ENCODE assay signal across 17 mouse cellular contexts in the genomic region with DNA sequence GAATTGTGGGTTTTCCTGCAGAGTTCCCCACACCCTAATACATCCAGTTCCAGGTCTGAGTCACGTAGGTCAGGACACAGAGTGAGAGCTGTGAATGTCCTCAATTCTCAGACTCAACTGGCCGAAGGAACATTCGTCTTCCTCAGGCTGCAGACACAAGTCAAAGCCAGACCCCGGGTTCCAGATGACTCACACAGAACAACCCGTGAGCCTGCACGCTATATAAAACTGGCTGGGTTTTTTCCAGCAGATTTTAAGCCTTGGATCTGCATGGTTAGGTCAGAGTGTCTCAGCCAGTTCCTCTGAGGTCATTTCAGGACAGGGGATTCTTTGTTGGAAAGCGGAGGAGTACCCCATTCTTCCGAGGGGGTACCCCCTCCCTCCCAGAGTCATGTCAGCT.
DNase-seq lines count a peak whose midpoint lies in the region; ATAC-seq lines count a peak whose summit lies in the region.
"Had no signal": no experiment of that assay in that cellular context is flagged by ENCODE, and none has a peak within 500 bp of the region (broad histone marks: within the 10 kb centered on the region; RNA-seq: fewer than 3 reads in every experiment).

No protein-coding gene starts in this region.

- H3K36me3 ChIP-seq in forebrain, embryonic 14.5 days (ENCODE audit: control insufficient read depth, insufficient read depth, low read length), result no peaks in the 10 kb centered on the region
- no peaks in the 10 kb centered on the region for H3K36me3 ChIP-seq in forebrain, embryonic 11.5 days (ENCODE audit: control insufficient read depth, insufficient read depth, low read length)
- no peaks in the 10 kb centered on the region for H3K36me3 ChIP-seq in midbrain, embryonic 13.5 days
- no peaks in the 10 kb centered on the region for H3K36me3 ChIP-seq in midbrain, embryonic 10.5 days
- no peaks in the 10 kb centered on the region for H3K36me3 ChIP-seq in midbrain, embryonic 14.5 days (ENCODE audit: control insufficient read depth, insufficient read depth, low read length)
- H3K36me3 ChIP-seq: G1E; heart, embryonic 12.5 days; lung, embryonic 15.5 days had no signal

- H3K4me2 ChIP-seq in forebrain, embryonic 14.5 days (ENCODE audit: low read length), result no peak overlapping the region; the same call in 1 of the 2 replicates
- H3K4me2 ChIP-seq in forebrain, embryonic 11.5 days (ENCODE audit: low read depth, low read length, severe bottlenecking), result no peak overlapping the region
- H3K4me2 ChIP-seq in midbrain, embryonic 13.5 days (replicated peaks), result no peak overlapping the region
- H3K4me2 ChIP-seq in midbrain, embryonic 14.5 days (ENCODE audit: low read length), result no peak overlapping the region
- H3K4me2 ChIP-seq: liver, embryonic 11.5 days had no signal

- no peak overlapping the region for H3K4me3 ChIP-seq in forebrain, embryonic 14.5 days (ENCODE audit: low read depth, low read length)
- no peak overlapping the region for H3K4me3 ChIP-seq in forebrain, embryonic 11.5 days (ENCODE audit: low read depth, low read length)
- H3K4me3 ChIP-seq in midbrain, embryonic 13.5 days (replicated peaks), result no peak overlapping the region
- H3K4me3 ChIP-seq in midbrain, embryonic 10.5 days, result no peak overlapping the region
- no peak overlapping the region for H3K4me3 ChIP-seq in midbrain, embryonic 14.5 days (replicated peaks; ENCODE audit: low read depth, low read length)
- H3K4me3 ChIP-seq: lung, embryonic 15.5 days; megakaryocyte, embryonic 14.5 days had no signal

- no peak overlapping the region for H3K9ac ChIP-seq in forebrain, embryonic 14.5 days (ENCODE audit: low read length)
- H3K9ac ChIP-seq in forebrain, embryonic 11.5 days (ENCODE audit: low read length), result no peak overlapping the region
- no peak overlapping the region for H3K9ac ChIP-seq in midbrain, embryonic 13.5 days (replicated peaks)
- H3K9ac ChIP-seq in midbrain, embryonic 14.5 days (replicated peaks; ENCODE audit: low read length), result no peak overlapping the region
- H3K9ac ChIP-seq: heart, embryonic 12.5 days; lung, embryonic 15.5 days had no signal

- H3K27ac ChIP-seq in forebrain, embryonic 14.5 days (ENCODE audit: low read depth, low read length), result peak overlapping the region; percentile 61
- no peak overlapping the region for H3K27ac ChIP-seq in forebrain, embryonic 11.5 days (ENCODE audit: low read depth, low read length)
- peak overlapping the region; percentile 76; the same call in 1 of the 2 replicates for H3K27ac ChIP-seq in midbrain, embryonic 13.5 days
- no peak overlapping the region for H3K27ac ChIP-seq in midbrain, embryonic 10.5 days (replicated peaks)
- H3K27ac ChIP-seq in midbrain, embryonic 14.5 days (replicated peaks; ENCODE audit: low read depth, low read length), result peak overlapping the region; percentile 70
- H3K27ac ChIP-seq: lung, embryonic 15.5 days had no signal

- no peak for DNase-seq in forebrain, embryonic 14.5 days (ENCODE audit: low spot score)
- no peak for DNase-seq in forebrain, embryonic 11.5 days (ENCODE audit: low spot score)
- no peak for DNase-seq in midbrain, embryonic 10.5 days (ENCODE audit: low spot score)
- DNase-seq in adrenal gland, postnatal 36 days, result peak; percentile 35 to 58
- DNase-seq in midbrain, embryonic 14.5 days, result no peak
- no peak for DNase-seq in ovary, postnatal 14 days (ENCODE audit: low spot score)
- DNase-seq in heart, adult 8-10 months (ENCODE audit: low spot score), result no peak
- DNase-seq: cerebellum, postnatal 25 days; gastrocnemius, postnatal 14 days; heart, postnatal 4 days; kidney, adult 11 months had no signal

- peaks cover 21% of the 10 kb centered on the region for H3K4me1 ChIP-seq in forebrain, embryonic 14.5 days (ENCODE audit: control insufficient read depth, insufficient read depth, low read length)
- 0 out of 2 replicates have a peak, but pooled peaks cover 4% of the 10 kb centered on the region for H3K4me1 ChIP-seq in forebrain, embryonic 11.5 days (replicated peaks; ENCODE audit: control insufficient read depth, insufficient read depth, low read length)
- peaks cover 34% of the 10 kb centered on the region for H3K4me1 ChIP-seq in midbrain, embryonic 13.5 days (replicated peaks)
- peaks cover 19% of the 10 kb centered on the region for H3K4me1 ChIP-seq in midbrain, embryonic 10.5 days
- H3K4me1 ChIP-seq in midbrain, embryonic 14.5 days (ENCODE audit: control insufficient read depth, insufficient read depth, low read length), result peaks cover 32% of the 10 kb centered on the region; the same call in 1 of the 2 replicates
- H3K4me1 ChIP-seq: megakaryocyte, embryonic 14.5 days had no signal

- no peaks in the 10 kb centered on the region for H3K9me3 ChIP-seq in forebrain, embryonic 14.5 days (replicated peaks; ENCODE audit: control insufficient read depth, low read length)
- no peaks in the 10 kb centered on the region; the same call in 1 of the 2 replicates for H3K9me3 ChIP-seq in forebrain, embryonic 11.5 days (ENCODE audit: control insufficient read depth, low read length)
- no peaks in the 10 kb centered on the region for H3K9me3 ChIP-seq in midbrain, embryonic 13.5 days
- no peaks in the 10 kb centered on the region; the same call in 1 of the 2 replicates for H3K9me3 ChIP-seq in midbrain, embryonic 10.5 days (replicated peaks)
- H3K9me3 ChIP-seq in midbrain, embryonic 14.5 days (ENCODE audit: control insufficient read depth, low read length), result no peaks in the 10 kb centered on the region
- H3K9me3 ChIP-seq: heart, embryonic 12.5 days; lung, embryonic 15.5 days had no signal

- 82% methylated on average over 8 of the region's 8 CpGs for WGBS in forebrain, embryonic 14.5 days
- 87% methylated on average over 8 of the region's 8 CpGs for WGBS in forebrain, embryonic 11.5 days
- WGBS in midbrain, embryonic 13.5 days, result 86% methylated on average over 8 of the region's 8 CpGs
- 89% methylated on average over 8 of the region's 8 CpGs for WGBS in midbrain, embryonic 10.5 days
- 77% methylated on average over 8 of the region's 8 CpGs for WGBS in midbrain, embryonic 14.5 days

- H3K27me3 ChIP-seq in forebrain, embryonic 14.5 days (replicated peaks; ENCODE audit: control insufficient read depth, insufficient read depth, low read length), result no peaks in the 10 kb centered on the region
- no peaks in the 10 kb centered on the region for H3K27me3 ChIP-seq in forebrain, embryonic 11.5 days (ENCODE audit: control insufficient read depth, insufficient read depth, low read length)
- peaks cover 7% of the 10 kb centered on the region; the same call in 1 of the 2 replicates for H3K27me3 ChIP-seq in midbrain, embryonic 13.5 days
- H3K27me3 ChIP-seq in midbrain, embryonic 10.5 days (ENCODE audit: low read depth, poor library complexity, severe bottlenecking), result peaks cover 13% of the 10 kb centered on the region
- no peaks in the 10 kb centered on the region for H3K27me3 ChIP-seq in midbrain, embryonic 14.5 days (ENCODE audit: control insufficient read depth, insufficient read depth, low read length)
- H3K27me3 ChIP-seq: lung, embryonic 15.5 days; megakaryocyte, embryonic 14.5 days had no signal

- ATAC-seq in forebrain, embryonic 14.5 days, result no peak
- ATAC-seq in forebrain, embryonic 11.5 days (replicated peaks; ENCODE audit: low FRiP score), result no peak
- ATAC-seq in midbrain, embryonic 13.5 days, result no peak
- ATAC-seq in midbrain, embryonic 14.5 days (ENCODE audit: low FRiP score, low TSS enrichment), result no peak

Comparison
In these comparisons a context has a peak if more than half of its experiments do, and no peak if none do; other contexts are left out.
1. H3K27ac ChIP-seq: peak in forebrain, embryonic 14.5 days (single experiment), midbrain, embryonic 13.5 days (single experiment) and midbrain, embryonic 14.5 days (single experiment); none in forebrain, embryonic 11.5 days (single experiment) and midbrain, embryonic 10.5 days (single experiment).
2. DNase-seq: peak in adrenal gland, postnatal 36 days (2 of 2); none in forebrain, embryonic 14.5 days (single experiment), forebrain, embryonic 11.5 days (single experiment), midbrain, embryonic 10.5 days (single experiment), midbrain, embryonic 14.5 days (single experiment), ovary, postnatal 14 days (single experiment) and heart, adult 8-10 months (single experiment).